Mouse (Mus musculus): ENCODE results near the gene Soga1. TPM values are rescaled to one million over a fixed set of nuclear protein-coding genes. Genes with fewer than 3 reads are reported as not detected.
A peak's percentile ranks its signal among the peaks of the same experiment; 100 is the strongest.

Soga1 gene
- total and polyA plus RNA-seq, 2 experiments from 2014 or later: 1.1 to 21.0 TPM

GRCm38 (mm10) chr2:157053124-157053523 lies 25.9 kb downstream of the Soga1 start:
- H3K36me3 ChIP-seq (replicated peaks; ENCODE audit: control insufficient read depth, insufficient read depth, low read length): peaks cover 31% of the 10 kb centered on the region
- no peak overlapping the region for H3K27ac ChIP-seq (ENCODE audit: low read depth)
- H3K27me3 ChIP-seq (ENCODE audit: control insufficient read depth, insufficient read depth, low read length): no peaks in the 10 kb centered on the region
- DNase-seq (ENCODE audit: low spot score) (no peak), ATAC-seq (ENCODE audit: insufficient read depth, low read depth) (no peak)
- no peak overlapping the region for H3K4me2 ChIP-seq (ENCODE audit: low read depth, low read length)
- TF ChIP-seq CTCF (IDR thresholded peaks at IDR 0.05; ENCODE audit: low read depth) (no peak), EP300 (IDR thresholded peaks at IDR 0.05; ENCODE audit: low read depth) (no peak)
- H3K9ac ChIP-seq (replicated peaks; ENCODE audit: low read depth, low read length): no peak overlapping the region
- no peaks in the 10 kb centered on the region for H3K9me3 ChIP-seq (replicated peaks; ENCODE audit: control insufficient read depth, low read length)
- 93% methylated on average over 5 of the region's 5 CpGs for WGBS
- no peak overlapping the region for H3K4me3 ChIP-seq (ENCODE audit: low read depth, low read length)
- peaks cover 12% of the 10 kb centered on the region for H3K4me1 ChIP-seq (ENCODE audit: control insufficient read depth, insufficient read depth)

GRCm38 (mm10) chr2:157052448-157052847 lies 26.6 kb downstream of the Soga1 start:
- H3K9ac ChIP-seq (replicated peaks; ENCODE audit: low read depth, low read length): no peak overlapping the region
- DNase-seq (ENCODE audit: low spot score) (no peak), ATAC-seq (ENCODE audit: insufficient read depth, low read depth) (no peak)
- no peaks in the 10 kb centered on the region for H3K9me3 ChIP-seq (replicated peaks; ENCODE audit: control insufficient read depth, low read length)
- H3K27ac ChIP-seq (ENCODE audit: low read depth): no peak overlapping the region
- TF ChIP-seq EP300 (IDR thresholded peaks at IDR 0.05; ENCODE audit: low read depth) (no peak), CTCF (IDR thresholded peaks at IDR 0.05; ENCODE audit: low read depth) (no peak)
- WGBS: 40% methylated on average over 8 of the region's 8 CpGs
- H3K36me3 ChIP-seq (replicated peaks; ENCODE audit: control insufficient read depth, insufficient read depth, low read length): peaks cover 28% of the 10 kb centered on the region
- no peak overlapping the region for H3K4me2 ChIP-seq (ENCODE audit: low read depth, low read length)
- no peak overlapping the region for H3K4me3 ChIP-seq (ENCODE audit: low read depth, low read length)
- H3K4me1 ChIP-seq (ENCODE audit: control insufficient read depth, insufficient read depth): peaks cover 12% of the 10 kb centered on the region
- H3K27me3 ChIP-seq (ENCODE audit: control insufficient read depth, insufficient read depth, low read length): no peaks in the 10 kb centered on the region

DNA sequence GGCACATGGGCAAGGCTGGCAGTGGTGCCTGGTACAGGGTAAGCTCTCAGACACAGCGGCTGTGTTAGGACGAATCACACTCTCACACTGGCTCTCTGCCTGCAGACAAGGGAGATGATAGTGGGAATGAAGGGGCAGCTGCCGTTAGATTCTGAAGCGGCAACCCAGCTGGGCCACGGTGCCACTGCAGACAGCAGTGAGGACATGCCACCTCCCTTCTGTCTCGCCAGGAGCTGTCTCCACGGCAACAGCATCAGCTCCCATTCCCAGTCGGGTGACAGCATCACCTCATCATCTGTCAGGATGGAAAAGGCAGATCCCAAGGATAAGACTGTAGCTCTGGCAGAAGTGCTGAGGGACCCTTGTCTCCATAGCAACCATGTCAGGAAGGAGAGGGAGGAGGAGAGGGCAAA lies 29.2 kb downstream of the Soga1 start:
- H3K4me2 ChIP-seq (ENCODE audit: low read depth, low read length): no peak overlapping the region
- H3K4me3 ChIP-seq (ENCODE audit: low read depth, low read length): no peak overlapping the region
- DNase-seq (ENCODE audit: low spot score): no peak
- TF ChIP-seq EP300 (IDR thresholded peaks at IDR 0.05; ENCODE audit: low read depth) (no peak), CTCF (IDR thresholded peaks at IDR 0.05; ENCODE audit: low read depth) (no peak)
- H3K27me3 ChIP-seq (ENCODE audit: control insufficient read depth, insufficient read depth, low read length): no peaks in the 10 kb centered on the region
- H3K36me3 ChIP-seq (replicated peaks; ENCODE audit: control insufficient read depth, insufficient read depth, low read length): peaks cover 49% of the 10 kb centered on the region
- no peak overlapping the region for H3K9ac ChIP-seq (replicated peaks; ENCODE audit: low read depth, low read length)
- peak overlapping the region; percentile 22 for H3K27ac ChIP-seq (ENCODE audit: low read depth)
- peaks cover 8% of the 10 kb centered on the region for H3K4me1 ChIP-seq (ENCODE audit: control insufficient read depth, insufficient read depth)
- no peaks in the 10 kb centered on the region for H3K9me3 ChIP-seq (replicated peaks; ENCODE audit: control insufficient read depth, low read length)
- 38% methylated on average over 8 of the region's 8 CpGs for WGBS
- no peak for ATAC-seq (ENCODE audit: insufficient read depth, low read depth)

GRCm38 (mm10) chr2:157048395-157049181 lies 30.5 kb downstream of the Soga1 start:
- H3K4me2 ChIP-seq (ENCODE audit: low read depth, low read length): no peak overlapping the region
- H3K36me3 ChIP-seq (replicated peaks; ENCODE audit: control insufficient read depth, insufficient read depth, low read length): peaks cover 47% of the 10 kb centered on the region
- no peak overlapping the region for H3K27ac ChIP-seq (ENCODE audit: low read depth)
- no peak overlapping the region for H3K4me3 ChIP-seq (ENCODE audit: low read depth, low read length)
- no peak overlapping the region for H3K9ac ChIP-seq (replicated peaks; ENCODE audit: low read depth, low read length)
- no peaks in the 10 kb centered on the region for H3K9me3 ChIP-seq (replicated peaks; ENCODE audit: control insufficient read depth, low read length)
- DNase-seq (ENCODE audit: low spot score) (no peak), ATAC-seq (ENCODE audit: insufficient read depth, low read depth) (no peak)
- TF ChIP-seq EP300 (IDR thresholded peaks at IDR 0.05; ENCODE audit: low read depth): no peak
- no peak for TF ChIP-seq CTCF (IDR thresholded peaks at IDR 0.05; ENCODE audit: low read depth)
- no peaks in the 10 kb centered on the region for H3K4me1 ChIP-seq (ENCODE audit: control insufficient read depth, insufficient read depth)
- no peaks in the 10 kb centered on the region for H3K27me3 ChIP-seq (ENCODE audit: control insufficient read depth, insufficient read depth, low read length)
- WGBS: 83% methylated on average over 13 of the region's 13 CpGs

GRCm38 (mm10) chr2:157046956-157047355 lies 32.1 kb downstream of the Soga1 start:
- no peak for DNase-seq (ENCODE audit: low spot score)
- H3K36me3 ChIP-seq (replicated peaks; ENCODE audit: control insufficient read depth, insufficient read depth, low read length): peaks cover 33% of the 10 kb centered on the region
- H3K9me3 ChIP-seq (replicated peaks; ENCODE audit: control insufficient read depth, low read length): no peaks in the 10 kb centered on the region

DNA sequence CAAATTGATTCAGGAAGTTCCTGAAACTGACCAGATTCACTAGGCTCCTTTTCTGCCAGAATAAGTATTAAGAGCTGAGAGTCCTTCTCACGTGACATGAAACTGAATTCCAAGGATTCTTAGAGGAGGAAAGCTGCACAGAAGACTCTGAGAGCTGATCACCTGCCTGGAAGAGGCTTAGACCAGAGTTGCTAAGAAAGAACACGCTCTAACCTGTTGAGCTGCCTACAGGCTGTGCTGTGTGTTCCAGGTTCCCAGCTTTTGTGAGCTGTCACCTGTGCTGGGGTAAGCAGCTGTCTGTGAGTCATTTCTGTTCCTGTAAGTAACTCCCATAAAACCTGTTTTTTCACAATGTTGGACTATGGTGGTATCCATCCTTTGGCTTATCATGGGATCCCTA lies 33.1 kb downstream of the Soga1 start:
- Histone ChIP-seq H3K27ac (ENCODE audit: low read depth) (no peak overlapping the region), H3K27me3 (ENCODE audit: control insufficient read depth, insufficient read depth, low read length) (no peaks in the 10 kb centered on the region), H3K4me3 (ENCODE audit: low read depth, low read length) (no peak overlapping the region), H3K9me3 (replicated peaks; ENCODE audit: control insufficient read depth, low read length) (no peaks in the 10 kb centered on the region), H3K36me3 (replicated peaks; ENCODE audit: control insufficient read depth, insufficient read depth, low read length) (peaks cover 39% of the 10 kb centered on the region), H3K4me1 (ENCODE audit: control insufficient read depth, insufficient read depth) (no peaks in the 10 kb centered on the region), H3K9ac (replicated peaks; ENCODE audit: low read depth, low read length) (no peak overlapping the region), H3K4me2 (ENCODE audit: low read depth, low read length) (no peak overlapping the region)
- ATAC-seq (ENCODE audit: insufficient read depth, low read depth): no peak
- no peak for DNase-seq (ENCODE audit: low spot score)
- no peak for TF ChIP-seq CTCF (IDR thresholded peaks at IDR 0.05; ENCODE audit: low read depth)
- TF ChIP-seq EP300 (IDR thresholded peaks at IDR 0.05; ENCODE audit: low read depth): no peak
- WGBS: 97% methylated on average over 2 of the region's 2 CpGs

More at GRCm38 (mm10) chr2:157046956-157047355, 32.1 kb downstream of the Soga1 start:
- H3K4me2 ChIP-seq (ENCODE audit: low read depth, low read length): no peak overlapping the region
- H3K4me3 ChIP-seq (ENCODE audit: low read depth, low read length): no peak overlapping the region
- WGBS: 93% methylated on average over 5 of the region's 5 CpGs
- ATAC-seq (ENCODE audit: insufficient read depth, low read depth): no peak
- TF ChIP-seq CTCF (IDR thresholded peaks at IDR 0.05; ENCODE audit: low read depth) (no peak), EP300 (IDR thresholded peaks at IDR 0.05; ENCODE audit: low read depth) (no peak)
- H3K27me3 ChIP-seq (ENCODE audit: control insufficient read depth, insufficient read depth, low read length): no peaks in the 10 kb centered on the region
- no peak overlapping the region for H3K9ac ChIP-seq (replicated peaks; ENCODE audit: low read depth, low read length)
- no peaks in the 10 kb centered on the region for H3K4me1 ChIP-seq (ENCODE audit: control insufficient read depth, insufficient read depth)
- H3K27ac ChIP-seq (ENCODE audit: low read depth): no peak overlapping the region
